In genomic region chr12:70104776-70105420, GRCm38 (mm10) we compare ENCODE assay signal across 14 mouse cellular contexts. TPM values are rescaled to one million over a fixed set of nuclear protein-coding genes. Genes with fewer than 3 reads are reported as not detected.
A peak's percentile ranks its signal among the peaks of the same experiment; 100 is the strongest.
DNase-seq lines count a peak whose midpoint lies in the region; ATAC-seq lines count a peak whose summit lies in the region.
"Had no signal": no experiment of that assay in that cellular context is flagged by ENCODE, and none has a peak within 500 bp of the region (broad histone marks: within the 10 kb centered on the region; RNA-seq: fewer than 3 reads in every experiment).

No protein-coding gene starts in this region.

- H3K27ac ChIP-seq in hindbrain, embryonic 13.5 days, result peak overlapping the region; percentile 52; the same call in 1 of the 2 replicates
- H3K27ac ChIP-seq in hindbrain, embryonic 10.5 days, result no peak overlapping the region
- peak overlapping the region; percentile 67 for H3K27ac ChIP-seq in kidney, embryonic 15.5 days
- H3K27ac ChIP-seq: liver, embryonic 13.5 days had no signal

- no peak overlapping the region for H3K4me3 ChIP-seq in hindbrain, embryonic 13.5 days
- H3K4me3 ChIP-seq in hindbrain, embryonic 10.5 days, result no peak overlapping the region
- no peak overlapping the region for H3K4me3 ChIP-seq in kidney, embryonic 15.5 days (replicated peaks)
- H3K4me3 ChIP-seq: layer of hippocampus, adult 2 months; liver, embryonic 13.5 days had no signal

- no peaks in the 10 kb centered on the region for H3K27me3 ChIP-seq in hindbrain, embryonic 13.5 days
- peaks cover 13% of the 10 kb centered on the region for H3K27me3 ChIP-seq in hindbrain, embryonic 10.5 days (ENCODE audit: insufficient read depth, poor library complexity, severe bottlenecking)
- no peaks in the 10 kb centered on the region for H3K27me3 ChIP-seq in kidney, embryonic 15.5 days

- H3K36me3 ChIP-seq in hindbrain, embryonic 13.5 days, result peaks cover 9% of the 10 kb centered on the region
- peaks cover 15% of the 10 kb centered on the region; the same call in 1 of the 2 replicates for H3K36me3 ChIP-seq in hindbrain, embryonic 10.5 days
- peaks cover 17% of the 10 kb centered on the region for H3K36me3 ChIP-seq in kidney, embryonic 15.5 days
- H3K36me3 ChIP-seq: liver, embryonic 13.5 days had no signal

- no peak overlapping the region for H3K9ac ChIP-seq in hindbrain, embryonic 13.5 days
- no peak overlapping the region for H3K9ac ChIP-seq in kidney, embryonic 15.5 days
- H3K9ac ChIP-seq: liver, embryonic 13.5 days had no signal

- no peaks in the 10 kb centered on the region for H3K9me3 ChIP-seq in hindbrain, embryonic 13.5 days
- no peaks in the 10 kb centered on the region for H3K9me3 ChIP-seq in hindbrain, embryonic 10.5 days
- H3K9me3 ChIP-seq in kidney, embryonic 15.5 days (replicated peaks), result no peaks in the 10 kb centered on the region
- H3K9me3 ChIP-seq: liver, embryonic 13.5 days had no signal

- H3K4me2 ChIP-seq in hindbrain, embryonic 13.5 days, result no peak overlapping the region
- no peak overlapping the region for H3K4me2 ChIP-seq in kidney, embryonic 15.5 days
- H3K4me2 ChIP-seq: liver, embryonic 13.5 days had no signal

- no peak for ATAC-seq in hindbrain, embryonic 13.5 days (ENCODE audit: low FRiP score)
- peak; percentile 38 for ATAC-seq in activated CD4-positive, CD25-positive, alpha-beta regulatory T cell, adult 4 months
- peak; percentile 69 for ATAC-seq in kidney, embryonic 15.5 days (replicated peaks; ENCODE audit: low FRiP score)

- DNase-seq in hindbrain, embryonic 10.5 days (ENCODE audit: low spot score), result no peak
- DNase-seq in thymus, postnatal 10 days (ENCODE audit: low spot score in 2 of 2), result peak; percentile 25 to 37
- DNase-seq in urinary bladder, postnatal 10 days (ENCODE audit: low spot score), result no peak
- no peak for DNase-seq in lung, postnatal 25 days (ENCODE audit: low spot score)
- DNase-seq in right cerebral cortex, postnatal 36 days (ENCODE audit: low spot score in 2 of 2), result no peak
- DNase-seq: adrenal gland, postnatal 36 days; cerebellum, postnatal 36 days; liver, embryonic 13.5 days had no signal

- 15% methylated on average over 5 of the region's 5 CpGs for WGBS in hindbrain, embryonic 13.5 days
- 22% methylated on average over 5 of the region's 5 CpGs for WGBS in hindbrain, embryonic 10.5 days
- 25% methylated on average over 5 of the region's 5 CpGs for WGBS in kidney, embryonic 15.5 days

- H3K4me1 ChIP-seq in hindbrain, embryonic 13.5 days (replicated peaks), result peaks cover 73% of the 10 kb centered on the region
- peaks cover 64% of the 10 kb centered on the region for H3K4me1 ChIP-seq in hindbrain, embryonic 10.5 days (replicated peaks)
- H3K4me1 ChIP-seq in kidney, embryonic 15.5 days, result peaks cover 69% of the 10 kb centered on the region

RNA-seq across cellular contexts. Expression of gene Nin, which starts 8.6 kb away (rescaled TPM):
- polyA plus RNA-seq in hindbrain, embryonic 13.5 days (2015; fragmentation: Nextera tagmentation; extraction: Ambion mirVana), result 13.3 and 13.4 TPM in 2 replicates
- polyA plus RNA-seq in hindbrain, embryonic 10.5 days (2016; fragmentation: Nextera tagmentation; extraction: Ambion mirVana), result 10.3 and 13.7 TPM in 2 replicates
- polyA plus RNA-seq in activated CD4-positive, CD25-positive, alpha-beta regulatory T cell, adult 4 months (2017; shearing (Covaris generic)), result 10 to 100 TPM; 19.2 to 24.3 TPM
- polyA plus RNA-seq in kidney, embryonic 15.5 days (2015; fragmentation: Nextera tagmentation; extraction: Ambion mirVana), result 13.5 and 13.9 TPM in 2 replicates

RNA-seq across cellular contexts. Expression of gene Abhd12b, which starts 49.0 kb away (rescaled TPM):
- 0.12 TPM in 1 of 2 replicates, not detected in the other for polyA plus RNA-seq in hindbrain, embryonic 13.5 days (2015; fragmentation: Nextera tagmentation; extraction: Ambion mirVana)
- polyA plus RNA-seq in hindbrain, embryonic 10.5 days (2016; fragmentation: Nextera tagmentation; extraction: Ambion mirVana), result not detected in 2 replicates
- polyA plus RNA-seq in activated CD4-positive, CD25-positive, alpha-beta regulatory T cell, adult 4 months (2017; shearing (Covaris generic)), result 1 to 10 TPM; 1.0 to 1.2 TPM
- polyA plus RNA-seq in kidney, embryonic 15.5 days (2015; fragmentation: Nextera tagmentation; extraction: Ambion mirVana), result not detected in 2 replicates
- polyA plus RNA-seq: heart, embryonic 16.5 days; liver, embryonic 13.5 days; testis, adult 2 months had no signal

Comparison
In these comparisons a context has a peak if more than half of its experiments do, and no peak if none do; other contexts are left out.
1. DNase-seq: peak in thymus, postnatal 10 days (2 of 2); none in hindbrain, embryonic 10.5 days (single experiment), urinary bladder, postnatal 10 days (single experiment), lung, postnatal 25 days (single experiment) and right cerebral cortex, postnatal 36 days (0 of 2).